Mouse (Mus musculus) lung, adult 18-20 months (tissue): Measurements from ENCODE around the gene Gps1.
"Not testable (repeated sequence)": the region's sequence is repeated elsewhere in the genome, so short reads cannot be mapped to it uniquely, and the experiment has no call there.

Experiments used
- DNase-seq, 2 experiments: peaks; one replicate each; pipeline ENCODE4 v3.0.0; 2022; ENCODE audit warnings: mixed read lengths in 2 of 2

Gps1 gene

GRCm38 (mm10) chr11:120823551-120823947, 39.5 kb downstream of the Gps1 start:
- DNase-seq, result no peak

DNA sequence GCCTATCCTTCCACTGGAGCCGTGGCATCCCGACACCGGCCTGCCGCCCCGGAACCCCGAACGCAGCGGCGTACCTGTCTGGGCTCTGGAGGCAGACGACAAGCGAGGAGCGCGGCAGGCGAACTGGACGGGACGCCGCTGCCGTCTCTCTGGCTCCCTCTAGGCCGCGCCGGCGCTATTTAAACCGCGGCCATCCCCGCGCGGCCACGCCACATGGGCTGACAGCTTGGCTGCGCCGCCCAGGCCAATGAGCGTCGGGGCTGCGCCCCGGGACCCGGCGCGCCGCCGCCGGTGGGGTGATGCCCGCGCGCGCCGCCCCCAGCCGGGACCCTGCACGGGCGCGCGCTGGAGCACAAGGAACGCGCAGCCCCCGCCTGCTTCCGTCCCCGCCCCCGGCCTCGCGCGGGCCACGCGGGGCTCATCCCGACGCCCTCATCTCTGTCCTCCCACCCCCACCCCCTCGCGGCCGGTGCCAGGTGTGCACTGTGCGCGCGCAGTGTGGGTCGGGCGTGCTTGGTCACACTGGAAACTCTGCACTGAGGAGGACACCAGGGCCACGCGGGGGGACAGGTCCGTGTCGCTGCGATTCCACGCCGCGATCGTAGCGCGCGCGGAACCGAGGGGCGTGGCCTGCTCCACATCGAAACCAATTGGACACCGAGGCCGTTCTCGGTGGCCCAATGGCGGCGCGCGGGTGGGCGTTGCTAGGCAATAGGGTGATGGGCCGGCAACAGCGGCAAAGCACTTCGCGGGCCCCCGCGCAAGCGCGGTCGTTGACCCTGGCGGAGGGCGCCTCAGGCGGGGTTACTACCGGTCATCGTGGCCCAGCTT, 40.1 kb downstream of the Gps1 start, which contains the start of gene Fasn:
Gene Fasn, minus strand, starts transcription at position 592 of the 831 bp plus-strand sequence.
- DNase-seq, result peak; percentile 95 to 97

DNA sequence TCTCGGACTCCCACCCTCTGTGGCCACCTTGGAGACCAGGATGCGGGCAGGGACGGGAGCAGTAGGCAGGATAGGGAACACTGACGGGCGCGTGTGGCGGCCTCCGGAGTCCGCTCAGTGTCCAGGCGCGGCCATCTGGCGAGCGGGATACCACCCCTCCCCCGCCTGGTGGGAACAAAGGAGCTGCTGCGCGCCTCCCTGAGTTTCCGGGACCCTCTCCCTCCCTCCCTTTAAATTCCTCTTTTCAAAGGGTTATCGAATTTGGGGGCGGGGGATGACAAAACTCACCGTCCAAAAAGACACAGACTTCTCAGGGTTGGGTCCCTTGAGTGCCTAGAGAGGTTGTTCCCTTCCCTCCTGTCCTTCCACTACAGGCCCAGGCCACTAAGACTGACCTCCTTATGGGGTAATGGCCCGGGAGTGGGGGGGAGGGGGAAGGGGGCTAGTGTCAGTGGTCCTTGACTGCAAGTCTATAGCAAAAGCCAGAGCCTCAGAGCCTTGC, 40.8 kb downstream of the Gps1 start:
- no peak for DNase-seq

DNA sequence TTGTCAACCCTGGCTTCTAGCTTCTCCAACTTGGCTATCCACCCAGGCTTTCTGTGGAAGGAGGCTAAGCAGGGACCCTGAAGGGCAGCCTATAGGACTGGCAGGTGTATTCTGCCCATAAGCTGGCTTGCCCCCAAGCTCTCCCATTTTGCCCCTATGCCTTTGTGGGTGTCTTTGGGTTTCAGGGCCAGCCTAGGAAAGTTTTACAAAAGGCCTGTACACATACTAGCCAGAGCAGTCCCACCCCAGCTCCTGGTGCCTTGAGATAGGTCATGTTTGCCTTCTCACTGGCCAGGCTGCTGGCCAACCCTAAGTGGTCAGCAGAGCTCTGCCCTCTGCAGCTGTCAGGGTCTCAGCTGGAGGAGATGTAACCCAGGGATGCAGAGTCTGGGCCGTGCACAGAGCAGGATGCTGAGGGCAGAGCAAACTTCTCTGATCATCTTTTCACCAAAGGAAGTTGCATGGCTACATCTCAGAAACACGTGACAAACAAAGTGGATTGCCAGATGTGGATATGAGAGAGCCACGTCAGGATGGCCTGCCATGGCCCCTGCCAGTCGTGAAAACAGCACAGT, 41.3 kb downstream of the Gps1 start:
- no peak for DNase-seq

DNA sequence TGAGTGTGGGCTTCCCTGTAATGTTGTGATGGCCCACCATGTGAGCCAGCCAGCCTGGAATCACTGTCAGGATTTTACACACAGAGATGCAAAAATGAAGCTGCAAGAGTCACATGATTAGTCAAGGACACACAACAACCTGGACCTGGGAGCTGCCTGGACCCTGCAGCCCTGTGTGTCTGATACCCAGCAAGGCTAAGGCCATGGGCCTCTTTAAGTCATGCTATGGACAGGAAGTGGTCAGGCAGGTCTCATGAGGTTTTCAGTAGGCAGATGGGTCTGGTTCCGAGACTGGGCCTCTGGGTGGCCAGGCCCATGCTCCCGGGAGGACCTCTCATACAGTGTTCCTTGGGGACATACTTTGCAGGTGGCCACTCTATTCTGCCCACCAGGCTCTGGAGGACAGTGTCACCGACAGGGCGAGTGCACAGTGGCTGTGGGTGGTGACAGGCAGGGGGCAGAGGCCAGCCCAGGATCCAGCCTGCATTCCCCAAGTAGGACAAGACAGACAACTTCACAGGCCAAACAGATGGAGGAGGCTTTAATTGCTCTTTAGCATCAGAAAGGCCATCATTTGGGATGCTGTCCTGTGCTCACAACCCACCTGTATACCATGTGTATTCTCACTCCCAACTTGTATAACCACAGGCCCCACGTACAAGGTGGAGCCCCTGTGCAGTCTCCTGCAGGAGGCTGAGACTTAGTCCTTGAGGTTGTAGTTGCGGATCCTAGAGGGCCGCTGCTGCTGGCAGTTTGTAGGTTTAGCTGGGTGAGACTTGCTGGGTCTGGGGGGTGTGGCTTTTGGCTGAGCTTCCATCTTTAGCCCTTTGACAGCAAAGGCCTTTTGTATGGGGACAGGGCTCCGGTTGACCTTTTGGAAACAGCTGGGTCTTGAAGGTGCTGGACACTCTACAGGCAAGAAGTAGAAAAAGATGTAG, 42.2 kb downstream of the Gps1 start:
- DNase-seq, result no peak

- DNase-seq, result no peak
Measured at GRCm38 (mm10) chr11:120828416-120828815, 44.3 kb downstream of the Gps1 start.

- peak in 1 of 2 experiments; percentile 4 for DNase-seq
Measured at GRCm38 (mm10) chr11:120829757-120830532, 45.9 kb downstream of the Gps1 start.

DNA sequence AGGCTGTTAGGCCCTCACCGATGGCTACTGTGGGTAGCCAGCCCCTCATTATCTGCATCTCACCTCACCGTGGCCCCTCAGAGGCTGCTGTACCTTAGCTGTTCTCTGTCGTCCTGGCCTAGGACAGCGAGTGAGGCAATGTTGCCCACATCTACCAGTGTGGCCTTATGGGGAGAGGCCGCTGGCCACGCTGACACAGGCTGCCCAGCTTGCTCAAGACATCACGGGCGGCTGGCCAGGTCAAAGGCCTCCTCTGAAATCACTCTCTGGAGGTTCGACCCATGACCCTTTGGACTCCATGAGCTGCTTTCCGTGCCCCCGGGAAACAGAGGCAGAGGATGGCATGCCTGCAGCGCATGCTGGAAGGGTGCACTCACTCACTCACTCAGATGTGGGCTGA, 46.6 kb downstream of the Gps1 start:
- no peak for DNase-seq

DNA sequence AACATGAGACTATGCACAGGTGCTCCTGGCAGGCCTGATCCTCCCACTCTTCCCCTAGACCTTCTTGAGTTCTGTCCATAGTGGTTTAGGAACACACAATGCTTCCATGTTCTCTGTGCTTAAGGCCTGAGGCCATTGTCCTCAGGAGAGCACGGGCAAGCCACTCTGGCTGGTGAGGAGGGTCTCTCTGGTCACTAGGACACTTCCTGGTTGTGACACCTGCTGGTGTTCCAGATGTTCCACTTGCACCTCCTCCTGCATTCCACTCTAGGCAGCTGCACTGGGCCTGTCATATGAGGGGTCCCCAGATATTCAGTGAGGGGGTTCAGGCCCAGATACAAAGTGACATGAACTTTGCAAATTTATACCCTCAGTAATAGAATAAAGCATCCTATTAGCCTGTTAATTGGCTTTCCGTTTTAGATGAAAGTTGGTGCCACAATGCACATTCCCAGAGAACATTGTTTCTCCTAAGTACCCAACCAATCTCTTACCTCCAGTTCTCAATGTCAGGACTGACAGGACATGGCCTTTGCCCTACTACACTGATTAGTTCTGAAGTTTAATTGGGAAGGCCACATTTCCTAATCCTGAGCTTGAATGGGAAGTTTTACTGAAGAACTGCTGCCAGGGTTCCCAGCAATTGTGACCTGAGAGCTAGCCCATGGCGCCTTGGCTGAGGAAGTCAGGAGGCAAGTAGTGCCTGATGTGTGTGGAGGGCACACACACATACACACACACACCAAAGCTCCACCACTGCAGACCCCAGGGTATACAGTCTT, 47.8 kb downstream of the Gps1 start:
- no peak for DNase-seq

GRCm38 (mm10) chr11:120832962-120833361, 48.9 kb downstream of the Gps1 start:
- not testable (repeated sequence) for DNase-seq

DNA sequence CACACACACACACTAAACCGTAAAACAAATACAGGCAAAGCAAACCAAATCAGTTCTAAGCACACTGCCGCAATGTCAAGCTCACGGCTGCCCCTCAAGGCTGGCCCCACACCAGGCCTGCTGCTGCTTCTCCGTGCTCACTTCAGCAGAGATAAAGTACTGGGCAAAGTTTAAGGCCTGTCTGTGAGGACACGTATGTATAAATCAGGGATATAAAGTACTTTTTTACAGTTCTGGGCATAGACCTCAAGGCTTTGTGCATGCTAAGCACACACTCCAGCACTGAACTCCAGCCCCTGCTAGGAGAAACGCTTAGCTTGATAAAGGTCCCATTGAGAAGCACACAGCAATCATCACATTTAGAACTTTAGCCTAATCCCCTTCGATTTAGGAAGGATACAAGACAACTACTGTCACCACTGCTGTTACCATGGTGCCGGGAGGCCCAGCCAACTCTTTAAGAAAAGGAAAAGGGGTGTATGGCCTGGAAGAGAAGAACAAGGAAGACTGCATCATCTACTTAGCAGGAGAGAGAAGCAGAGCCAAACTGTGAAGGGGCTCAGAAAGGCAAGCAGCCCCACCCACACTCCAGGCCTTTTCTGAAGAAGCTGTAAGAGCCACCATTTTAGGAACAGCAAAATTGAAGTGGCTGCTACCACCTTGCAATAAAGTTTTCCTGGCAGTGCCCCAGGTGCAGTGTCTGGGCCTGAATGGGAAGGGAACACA, 49.6 kb downstream of the Gps1 start:
- peak; percentile 61 to 70 for DNase-seq
